Mouse (Mus musculus) C2C12 (cell line): ENCODE measurements around the gene Pm20d2.

ENCODE experiments used
- CTCF ChIP-seq: IDR thresholded peaks from one replicate; pipeline ENCODE4 v1.5.1; 2011; ENCODE audit not compliant: control insufficient read depth, insufficient read depth, insufficient read length
- MYOD1 ChIP-seq: IDR thresholded peaks from one replicate; pipeline ENCODE4 v1.6.1; 2011; ENCODE audit warnings: low read depth; ENCODE audit not compliant: control insufficient read depth, insufficient read length

DNA sequence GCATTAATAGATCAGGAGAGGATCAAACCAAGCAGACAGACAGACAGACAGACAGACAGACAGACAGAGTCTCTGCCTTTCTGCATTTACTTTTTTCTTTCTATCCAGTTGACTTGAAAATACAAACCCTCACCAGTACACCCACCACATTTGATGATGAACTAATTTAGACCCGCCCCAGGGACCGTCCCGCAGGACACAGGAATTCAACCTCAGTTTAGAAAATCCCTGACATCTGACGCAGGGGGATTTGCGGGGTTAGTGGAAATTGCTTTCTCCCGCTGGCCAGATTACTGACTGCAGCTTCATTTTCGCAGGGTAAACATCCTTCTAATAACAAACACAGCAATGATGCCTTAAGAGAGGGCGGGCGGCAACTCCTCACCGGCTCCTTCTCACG is 57.3 kb downstream of the Pm20d2 start, which contains the start of gene Gabrr1:
- no peak for TF ChIP-seq CTCF
- TF ChIP-seq MYOD1, result no peak
